Comparison of ENCODE assay signal across 28 mouse cellular contexts in genomic region chr4:28190861-28191260, GRCm38 (mm10).
DNase-seq lines count a peak whose midpoint lies in the region; ATAC-seq lines count a peak whose summit lies in the region.
"Had no signal": no experiment of that assay in that cellular context is flagged by ENCODE, and none has a peak within 500 bp of the region (broad histone marks: within the 10 kb centered on the region; RNA-seq: fewer than 3 reads in every experiment).

No protein-coding gene starts in this region.

- ATAC-seq in hindbrain, embryonic 11.5 days (ENCODE audit: low FRiP score), result no peak
- no peak for ATAC-seq in hindbrain, embryonic 12.5 days (ENCODE audit: low FRiP score)
- ATAC-seq in neural tube, embryonic 11.5 days (ENCODE audit: insufficient read depth, low FRiP score, low TSS enrichment), result no peak
- no peak for ATAC-seq in neural tube, embryonic 15.5 days (ENCODE audit: low FRiP score)
- no peak for ATAC-seq in erythroid progenitor cell, adult 5-6 weeks (replicated peaks; ENCODE audit: low FRiP score, poor library complexity, severe bottlenecking)
- ATAC-seq: activated CD4-positive, CD25-positive, alpha-beta regulatory T cell, adult 4 months; forebrain, embryonic 15.5 days; hindbrain, embryonic 16.5 days; inflammation-experienced regulatory T-cells, adult 6 months; intestine, embryonic 16.5 days had no signal

- no peak overlapping the region for H3K4me3 ChIP-seq in hindbrain, embryonic 11.5 days (ENCODE audit: low read depth, low read length)
- no peak overlapping the region for H3K4me3 ChIP-seq in hindbrain, embryonic 12.5 days
- H3K4me3 ChIP-seq in neural tube, embryonic 11.5 days (ENCODE audit: low read depth, low read length), result no peak overlapping the region
- H3K4me3 ChIP-seq in neural tube, embryonic 15.5 days (replicated peaks), result no peak overlapping the region
- H3K4me3 ChIP-seq: embryonic facial prominence, embryonic 12.5 days; embryonic facial prominence, embryonic 15.5 days; forebrain, embryonic 12.5 days; forebrain, embryonic 15.5 days; heart, embryonic 12.5 days; heart, embryonic 15.5 days; hindbrain, embryonic 13.5 days had no signal

- peak; percentile 27 for DNase-seq in embryo, embryonic 10 days (ENCODE audit: low spot score)
- no peak for DNase-seq in embryo, embryonic 9.5 days (ENCODE audit: extremely low spot score)
- DNase-seq in hindbrain, embryonic 11.5 days (ENCODE audit: low spot score), result peak; percentile 25
- DNase-seq in neural tube, embryonic 11.5 days (ENCODE audit: low spot score), result peak; percentile 10
- DNase-seq in mesoderm, embryonic 11.5 days (ENCODE audit: low read depth, low spot score), result peak; percentile 64
- DNase-seq: adrenal gland, adult 8-10 months; adrenal gland, postnatal 25 days; cerebellum, adult 18-20 months; cerebellum, adult 9-10 months; cerebellum, postnatal 14 days; gastrocnemius, postnatal 25 days; heart, adult 18-20 months; heart, postnatal 10 days; heart, postnatal 36 days had no signal

- no peak overlapping the region for H3K27ac ChIP-seq in hindbrain, embryonic 11.5 days (ENCODE audit: low read depth, low read length)
- H3K27ac ChIP-seq in hindbrain, embryonic 12.5 days, result no peak overlapping the region
- H3K27ac ChIP-seq in neural tube, embryonic 11.5 days (ENCODE audit: low read depth, low read length), result no peak overlapping the region
- no peak overlapping the region for H3K27ac ChIP-seq in neural tube, embryonic 15.5 days (replicated peaks)
- H3K27ac ChIP-seq: embryonic facial prominence, embryonic 12.5 days; embryonic facial prominence, embryonic 15.5 days; forebrain, embryonic 12.5 days; forebrain, embryonic 15.5 days; heart, embryonic 15.5 days; hindbrain, embryonic 13.5 days had no signal

- no peaks in the 10 kb centered on the region for H3K4me1 ChIP-seq in hindbrain, embryonic 11.5 days (replicated peaks; ENCODE audit: control insufficient read depth, insufficient read depth, low read length)
- H3K4me1 ChIP-seq in hindbrain, embryonic 12.5 days, result no peaks in the 10 kb centered on the region
- H3K4me1 ChIP-seq in neural tube, embryonic 11.5 days (ENCODE audit: control insufficient read depth, insufficient read depth, low read length), result no peaks in the 10 kb centered on the region
- H3K4me1 ChIP-seq in neural tube, embryonic 15.5 days, result no peaks in the 10 kb centered on the region
- H3K4me1 ChIP-seq: embryonic facial prominence, embryonic 12.5 days; embryonic facial prominence, embryonic 15.5 days; forebrain, embryonic 12.5 days; forebrain, embryonic 15.5 days; heart, embryonic 12.5 days; heart, embryonic 15.5 days; hindbrain, embryonic 13.5 days had no signal

- no peak overlapping the region for H3K9ac ChIP-seq in hindbrain, embryonic 11.5 days (ENCODE audit: low read depth, low read length)
- H3K9ac ChIP-seq in hindbrain, embryonic 12.5 days, result no peak overlapping the region
- no peak overlapping the region for H3K9ac ChIP-seq in neural tube, embryonic 11.5 days (ENCODE audit: low read length)
- no peak overlapping the region for H3K9ac ChIP-seq in neural tube, embryonic 15.5 days (replicated peaks)
- H3K9ac ChIP-seq: embryonic facial prominence, embryonic 12.5 days; embryonic facial prominence, embryonic 15.5 days; forebrain, embryonic 12.5 days; forebrain, embryonic 15.5 days; heart, embryonic 12.5 days; heart, embryonic 15.5 days; hindbrain, embryonic 13.5 days had no signal

- H3K27me3 ChIP-seq in hindbrain, embryonic 11.5 days (ENCODE audit: control insufficient read depth, insufficient read depth, low read length), result no peaks in the 10 kb centered on the region
- no peaks in the 10 kb centered on the region for H3K27me3 ChIP-seq in hindbrain, embryonic 12.5 days
- no peaks in the 10 kb centered on the region for H3K27me3 ChIP-seq in neural tube, embryonic 11.5 days (ENCODE audit: control insufficient read depth, insufficient read depth, low read length)
- H3K27me3 ChIP-seq in neural tube, embryonic 15.5 days (replicated peaks), result no peaks in the 10 kb centered on the region
- H3K27me3 ChIP-seq: embryonic facial prominence, embryonic 12.5 days; embryonic facial prominence, embryonic 15.5 days; forebrain, embryonic 12.5 days; forebrain, embryonic 15.5 days; heart, embryonic 12.5 days; heart, embryonic 15.5 days; hindbrain, embryonic 13.5 days had no signal

- no peak overlapping the region for H3K4me2 ChIP-seq in hindbrain, embryonic 11.5 days (replicated peaks; ENCODE audit: low read depth, low read length)
- H3K4me2 ChIP-seq in hindbrain, embryonic 12.5 days (replicated peaks), result no peak overlapping the region
- no peak overlapping the region for H3K4me2 ChIP-seq in neural tube, embryonic 11.5 days (ENCODE audit: low read depth)
- no peak overlapping the region for H3K4me2 ChIP-seq in neural tube, embryonic 15.5 days
- H3K4me2 ChIP-seq: embryonic facial prominence, embryonic 12.5 days; embryonic facial prominence, embryonic 15.5 days; forebrain, embryonic 12.5 days; forebrain, embryonic 15.5 days; heart, embryonic 12.5 days; heart, embryonic 15.5 days; hindbrain, embryonic 13.5 days had no signal

- H3K9me3 ChIP-seq in hindbrain, embryonic 11.5 days (ENCODE audit: control insufficient read depth, low read length), result no peaks in the 10 kb centered on the region
- no peaks in the 10 kb centered on the region for H3K9me3 ChIP-seq in hindbrain, embryonic 12.5 days (replicated peaks)
- no peaks in the 10 kb centered on the region for H3K9me3 ChIP-seq in neural tube, embryonic 11.5 days (ENCODE audit: control insufficient read depth, low read length)
- H3K9me3 ChIP-seq in neural tube, embryonic 15.5 days (replicated peaks), result no peaks in the 10 kb centered on the region
- H3K9me3 ChIP-seq: embryonic facial prominence, embryonic 12.5 days; embryonic facial prominence, embryonic 15.5 days; forebrain, embryonic 12.5 days; forebrain, embryonic 15.5 days; heart, embryonic 12.5 days; heart, embryonic 15.5 days; hindbrain, embryonic 13.5 days had no signal

- no peaks in the 10 kb centered on the region for H3K36me3 ChIP-seq in hindbrain, embryonic 11.5 days (ENCODE audit: control insufficient read depth, insufficient read depth, low read length)
- no peaks in the 10 kb centered on the region for H3K36me3 ChIP-seq in hindbrain, embryonic 12.5 days
- no peaks in the 10 kb centered on the region for H3K36me3 ChIP-seq in neural tube, embryonic 11.5 days (ENCODE audit: control insufficient read depth, insufficient read depth, low read length)
- H3K36me3 ChIP-seq in neural tube, embryonic 15.5 days, result no peaks in the 10 kb centered on the region
- H3K36me3 ChIP-seq: embryonic facial prominence, embryonic 12.5 days; embryonic facial prominence, embryonic 15.5 days; forebrain, embryonic 12.5 days; forebrain, embryonic 15.5 days; heart, embryonic 12.5 days; heart, embryonic 15.5 days; hindbrain, embryonic 13.5 days had no signal

- WGBS in hindbrain, embryonic 11.5 days, result 62% methylated on average over 5 of the region's 5 CpGs
- WGBS in hindbrain, embryonic 12.5 days, result 66% methylated on average over 5 of the region's 5 CpGs
- WGBS in neural tube, embryonic 11.5 days, result 52% methylated on average over 5 of the region's 5 CpGs
- WGBS in neural tube, embryonic 15.5 days, result 88% methylated on average over 5 of the region's 5 CpGs
